Mouse (Mus musculus): ENCODE results near the gene Gm20388. TPM values are rescaled to one million over a fixed set of nuclear protein-coding genes. Genes with fewer than 3 reads are reported as not detected.

Gm20388 gene
- total RNA-seq, 2 experiments from 2014 or later: 2.4 to 2.6 TPM

DNA sequence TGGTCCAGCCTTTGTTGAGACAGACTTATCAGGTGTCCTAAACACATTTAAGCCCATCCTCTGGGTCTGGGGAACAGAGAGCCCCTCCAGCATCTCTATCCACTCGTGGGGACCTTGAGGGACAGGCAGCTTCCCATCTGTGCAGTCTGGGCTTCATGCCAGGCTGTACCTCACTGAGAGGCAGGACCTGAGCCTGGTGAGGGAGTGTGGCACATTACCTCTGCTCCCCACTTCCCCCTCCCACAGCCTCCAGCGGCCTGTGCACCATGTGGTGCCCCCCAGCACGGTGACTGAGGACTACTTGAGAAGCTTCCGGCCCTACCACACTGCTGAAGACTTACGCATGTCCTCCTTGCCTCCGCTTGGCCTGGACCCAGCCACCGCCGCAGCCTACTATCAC, 656.0 kb downstream of the Gm20388 start:
- no peak for TF ChIP-seq CTCF (IDR thresholded peaks at IDR 0.05)
- Histone ChIP-seq H3K27ac (no peak overlapping the region), H3K4me3 (no peak overlapping the region)
- intact Hi-C loops (cut with DNase I): no loop called here
- DNase-seq (ENCODE audit: extremely low spot score in 1 of 2, low spot score in 2 of 2): no peak

- intact Hi-C loops (cut with DNase I): no loop called here
- DNase-seq (ENCODE audit: extremely low spot score in 1 of 2, low spot score in 2 of 2): no peak
- no peak overlapping the region for H3K4me3 ChIP-seq
- TF ChIP-seq CTCF (IDR thresholded peaks at IDR 0.05): no peak
- no peak overlapping the region for H3K27ac ChIP-seq
Observed at GRCm38 (mm10) chr8:120567731-120568130, 657.1 kb downstream of the Gm20388 start.

DNA sequence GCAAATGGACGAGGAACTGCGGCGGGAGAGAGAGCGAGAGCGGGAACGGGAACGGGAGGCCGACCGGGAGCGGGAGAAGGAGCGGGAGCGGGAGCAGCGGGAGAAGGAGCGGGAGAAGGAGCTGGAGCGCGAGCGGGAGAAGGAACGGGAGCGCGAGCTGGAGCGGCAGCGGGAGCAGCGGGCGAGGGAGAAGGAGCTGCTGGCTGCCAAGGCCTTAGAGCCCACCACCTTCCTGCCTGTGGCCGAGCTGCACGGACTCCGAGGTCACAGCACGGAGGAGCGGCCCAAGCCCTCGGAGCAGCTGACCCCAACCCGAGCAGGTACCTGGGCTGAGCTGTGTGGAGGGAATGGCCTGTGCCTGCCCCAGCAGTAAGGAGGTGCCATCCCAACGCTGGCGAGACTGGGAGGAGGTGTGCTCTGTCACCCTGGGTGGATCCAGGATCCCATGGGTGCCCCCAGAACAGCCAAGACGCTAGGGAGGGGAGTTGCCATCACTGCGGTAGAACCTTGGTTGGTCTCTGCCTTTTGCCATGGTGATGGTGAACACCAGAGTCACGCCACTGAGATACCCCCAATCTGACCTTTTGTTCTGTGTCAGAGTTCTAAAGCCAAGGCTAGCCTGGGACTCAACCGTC, 657.6 kb downstream of the Gm20388 start:
- no peak for DNase-seq (ENCODE audit: extremely low spot score in 1 of 2, low spot score in 2 of 2)
- intact Hi-C loops (cut with DNase I): no loop called here
- Histone ChIP-seq H3K4me3 (no peak overlapping the region), H3K27ac (no peak overlapping the region)
- TF ChIP-seq CTCF (IDR thresholded peaks at IDR 0.05): no peak

DNA sequence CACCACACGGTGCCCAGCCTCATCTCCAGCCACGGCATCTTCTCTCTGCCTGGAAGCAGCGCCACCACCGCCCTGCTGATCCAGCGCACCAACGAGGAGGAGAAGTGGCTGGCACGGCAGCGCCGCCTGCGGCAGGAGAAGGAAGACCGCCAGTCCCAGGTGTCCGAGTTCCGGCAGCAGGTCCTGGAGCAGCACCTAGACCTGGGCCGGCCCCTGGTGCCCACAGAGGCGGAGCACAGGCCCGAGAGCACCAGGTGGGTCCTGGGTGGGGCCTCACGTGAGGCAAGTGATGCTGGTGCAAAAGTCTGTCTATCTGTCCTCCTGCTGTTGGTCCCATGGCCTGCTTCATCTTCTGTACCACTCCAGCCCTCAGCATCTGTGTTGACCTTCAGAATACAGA, 658.5 kb downstream of the Gm20388 start:
- H3K27ac ChIP-seq: no peak overlapping the region
- no peak overlapping the region for H3K4me3 ChIP-seq
- intact Hi-C loops (cut with DNase I): no loop called here
- peak; percentile 2 for TF ChIP-seq CTCF (IDR thresholded peaks at IDR 0.05)
- DNase-seq (ENCODE audit: extremely low spot score in 1 of 2, low spot score in 2 of 2): no peak

DNA sequence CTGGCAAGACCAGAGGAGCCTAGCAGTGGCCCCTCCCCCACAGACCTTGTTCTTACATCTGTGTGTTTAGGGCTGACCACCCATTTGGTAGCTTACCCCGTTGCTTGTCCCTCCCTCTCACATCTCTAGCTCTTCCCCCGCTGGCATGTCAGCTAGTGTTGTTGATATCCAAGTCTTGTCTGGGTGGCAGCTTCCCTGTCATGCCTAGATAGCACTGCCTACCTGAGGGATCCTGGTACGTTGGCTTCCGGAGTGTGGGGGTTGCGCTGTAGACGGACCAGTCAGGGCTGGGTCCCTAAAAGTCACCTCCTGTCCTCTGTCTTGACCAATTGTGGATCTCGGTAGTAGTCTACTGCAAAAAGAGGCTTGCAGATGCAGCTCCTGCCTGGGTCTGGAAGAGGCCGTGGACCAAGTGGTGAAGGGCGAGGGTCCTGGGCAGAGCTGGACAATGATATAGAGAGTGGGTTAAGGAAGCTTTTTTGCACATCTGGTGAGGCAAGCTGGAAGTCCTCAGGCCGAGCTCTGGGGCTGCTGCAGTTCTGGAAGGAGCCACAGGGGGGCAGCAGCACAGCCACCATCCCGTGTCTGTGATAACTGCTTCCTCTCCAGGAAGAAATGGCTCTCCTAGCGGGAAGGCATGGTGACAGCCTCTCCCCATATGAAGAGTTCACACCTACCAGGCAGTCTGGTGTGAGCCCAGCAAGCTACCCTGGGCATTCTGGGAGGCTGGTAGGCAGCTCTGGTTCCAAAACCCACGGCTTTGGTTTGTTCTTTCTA, 659.5 kb downstream of the Gm20388 start:
- peak; percentile 80 to 86 for DNase-seq (ENCODE audit: extremely low spot score in 1 of 2, low spot score in 2 of 2)
- no peak overlapping the region for H3K27ac ChIP-seq
- H3K4me3 ChIP-seq: no peak overlapping the region
- no peak; the same call in none of the 2 replicates for TF ChIP-seq CTCF (IDR thresholded peaks at IDR 0.05)
- intact Hi-C loops (cut with DNase I): no loop called here

DNA sequence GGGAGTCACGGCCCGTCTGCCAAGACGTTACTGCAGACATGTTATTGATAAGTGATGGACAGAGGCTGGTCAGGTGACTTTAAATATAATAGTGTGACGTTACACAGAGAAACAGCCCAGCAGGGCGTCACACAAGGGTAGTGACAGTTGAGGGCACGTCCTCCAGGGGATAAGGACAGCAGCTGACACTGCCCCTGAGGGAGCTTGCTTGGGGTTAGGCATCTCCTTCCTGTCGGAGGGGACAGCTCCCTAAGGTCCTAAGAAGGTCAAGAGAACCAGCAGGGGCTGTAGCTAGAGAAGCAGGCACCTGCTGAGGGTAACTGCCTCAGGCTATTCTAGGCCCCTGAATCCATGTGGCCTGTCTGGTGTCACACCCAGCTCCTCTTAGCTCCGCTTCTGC, 660.9 kb downstream of the Gm20388 start:
- intact Hi-C loops (cut with DNase I): no loop called here
- TF ChIP-seq CTCF (IDR thresholded peaks at IDR 0.05): no peak
- Histone ChIP-seq H3K27ac (no peak overlapping the region), H3K4me3 (no peak overlapping the region)
- no peak for DNase-seq (ENCODE audit: extremely low spot score in 1 of 2, low spot score in 2 of 2)

DNA sequence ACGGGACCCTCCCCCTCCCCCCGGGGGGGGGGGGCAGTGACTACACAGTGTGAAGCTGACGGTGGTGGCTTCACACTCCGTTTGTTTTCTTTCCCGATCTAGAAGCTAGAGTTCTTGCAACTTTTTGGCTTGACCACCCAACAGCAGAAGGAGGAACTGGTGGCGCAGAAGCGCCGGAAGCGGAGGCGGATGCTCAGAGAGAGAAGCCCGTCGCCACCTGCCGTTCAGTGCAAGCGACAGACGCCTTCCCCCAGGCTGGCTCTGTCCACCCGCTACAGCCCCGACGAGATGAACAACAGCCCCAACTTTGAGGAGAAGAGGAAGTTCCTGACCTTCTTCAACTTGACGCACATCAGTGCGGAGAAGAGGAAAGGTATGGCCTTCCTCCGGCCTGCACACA, 661.9 kb downstream of the Gm20388 start:
- intact Hi-C loops (cut with DNase I): no loop called here
- H3K27ac ChIP-seq: 0 out of 2 replicates have a peak overlapping the region, but pooled peaks have one; percentile 30
- no peak overlapping the region for H3K4me3 ChIP-seq
- peak; percentile 33 for TF ChIP-seq CTCF (IDR thresholded peaks at IDR 0.05)
- DNase-seq (ENCODE audit: extremely low spot score in 1 of 2, low spot score in 2 of 2): peak in 1 of 2 experiments; percentile 64

DNA sequence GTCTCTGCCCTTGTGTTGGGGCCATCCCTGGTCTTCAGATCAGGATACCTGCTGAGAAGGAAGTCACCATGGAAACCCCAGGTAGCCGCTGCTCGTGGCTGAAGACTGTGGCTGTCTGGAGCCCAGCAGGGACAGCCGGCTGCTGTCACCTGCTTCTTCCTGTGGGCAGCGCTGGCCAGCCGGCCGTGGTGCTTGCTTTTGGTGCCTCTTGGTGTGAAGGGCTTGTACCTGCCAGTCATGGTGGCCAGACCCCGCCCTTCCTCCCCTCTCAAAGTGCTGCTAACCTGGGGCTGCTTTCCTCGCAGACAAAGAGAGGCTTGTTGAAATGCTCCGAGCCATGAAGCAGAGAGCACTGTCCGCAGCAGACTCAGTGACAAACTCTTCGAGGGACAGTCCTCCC, 663.2 kb downstream of the Gm20388 start:
- intact Hi-C loops (cut with DNase I): no loop called here

DNA sequence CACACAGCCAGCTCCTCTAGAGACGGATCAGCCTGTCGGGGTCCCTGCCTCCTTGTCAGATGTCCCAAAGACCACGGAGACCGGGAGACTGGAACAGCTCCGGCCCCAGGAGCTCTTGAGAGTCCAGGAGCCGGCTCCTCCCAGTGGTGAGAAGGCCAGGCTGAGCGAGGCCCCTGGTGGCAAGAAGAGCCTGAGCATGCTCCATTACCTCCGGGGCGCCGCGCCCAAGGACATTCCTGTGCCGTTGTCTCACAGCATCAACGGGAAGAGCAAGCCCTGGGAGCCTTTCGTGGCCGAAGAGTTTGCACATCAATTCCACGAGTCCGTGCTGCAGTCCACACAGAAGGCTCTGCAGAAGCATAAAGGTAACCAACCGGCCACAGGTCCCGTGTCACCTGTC, 664.3 kb downstream of the Gm20388 start:
- no peak overlapping the region for H3K4me3 ChIP-seq
- intact Hi-C loops (cut with DNase I): no loop called here
- DNase-seq (ENCODE audit: extremely low spot score in 1 of 2, low spot score in 2 of 2): no peak
- no peak overlapping the region for H3K27ac ChIP-seq
- TF ChIP-seq CTCF (IDR thresholded peaks at IDR 0.05): no peak

More for the DNA sequence above, 663.2 kb downstream of the Gm20388 start:
- DNase-seq (ENCODE audit: extremely low spot score in 1 of 2, low spot score in 2 of 2): no peak
- no peak overlapping the region for H3K27ac ChIP-seq
- no peak for TF ChIP-seq CTCF (IDR thresholded peaks at IDR 0.05)
- no peak overlapping the region for H3K4me3 ChIP-seq

GRCm38 (mm10) chr8:120575801-120576200, 665.2 kb downstream of the Gm20388 start:
- DNase-seq (ENCODE audit: extremely low spot score in 1 of 2, low spot score in 2 of 2): no peak
- intact Hi-C loops (cut with DNase I): no loop called here
- no peak overlapping the region for H3K27ac ChIP-seq

DNA sequence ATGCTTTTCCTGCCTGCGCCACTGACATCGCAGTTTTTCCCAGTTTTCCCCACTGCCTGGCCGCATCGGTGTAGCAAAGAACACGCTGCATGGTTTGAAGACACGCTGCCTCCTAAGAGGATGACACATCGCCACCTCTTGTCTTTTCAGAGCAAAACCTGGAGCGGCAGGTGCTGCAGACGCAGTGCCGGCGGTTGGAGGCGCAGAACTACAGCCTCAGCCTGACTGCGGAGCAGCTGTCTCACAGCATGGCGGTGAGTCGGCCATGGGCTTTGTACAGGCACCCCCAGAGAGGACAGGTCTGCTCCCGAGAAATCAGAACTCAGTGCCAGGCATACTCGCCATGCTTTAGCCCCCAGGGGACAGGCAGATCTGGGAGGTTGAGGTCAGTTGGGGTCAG, 667.2 kb downstream of the Gm20388 start:
- Histone ChIP-seq H3K4me3 (no peak overlapping the region), H3K27ac (no peak overlapping the region)
- DNase-seq (ENCODE audit: extremely low spot score in 1 of 2, low spot score in 2 of 2): no peak
- TF ChIP-seq CTCF (IDR thresholded peaks at IDR 0.05): no peak
- intact Hi-C loops (cut with DNase I): no loop called here

More at GRCm38 (mm10) chr8:120575801-120576200, 665.2 kb downstream of the Gm20388 start:
- H3K4me3 ChIP-seq: no peak overlapping the region
- TF ChIP-seq CTCF (IDR thresholded peaks at IDR 0.05): no peak

GRCm38 (mm10) chr8:120580336-120581000, 669.8 kb downstream of the Gm20388 start:
- intact Hi-C loops (cut with DNase I): no loop called here
- no peak overlapping the region for H3K27ac ChIP-seq
- TF ChIP-seq CTCF (IDR thresholded peaks at IDR 0.05): no peak
- DNase-seq (ENCODE audit: extremely low spot score in 1 of 2, low spot score in 2 of 2): no peak
- H3K4me3 ChIP-seq: no peak overlapping the region
